Mouse (Mus musculus) gastrocnemius, adult 8-10 months (tissue): ENCODE measurements around the gene Rexo5. TPM values are rescaled to one million over a fixed set of nuclear protein-coding genes. Genes with fewer than 3 reads are reported as not detected.
A peak's percentile ranks its signal among the peaks of the same experiment; 100 is the strongest.

ENCODE experiments used
- DNase-seq, 2 experiments: peaks; one replicate each; pipeline ENCODE4 v3.0.0; 2022; ENCODE audit warnings: low spot score in 2 of 2
- total RNA-seq, 4 experiments: library from RNA; stranded (reverse); gene quantifications; 2 replicates each; pipeline ENCODE4 v1.2.4; 2022

The Rexo5 gene
- total RNA-seq, 4 experiments from 2014 or later = 0.64 TPM; not detected in 3

DNA sequence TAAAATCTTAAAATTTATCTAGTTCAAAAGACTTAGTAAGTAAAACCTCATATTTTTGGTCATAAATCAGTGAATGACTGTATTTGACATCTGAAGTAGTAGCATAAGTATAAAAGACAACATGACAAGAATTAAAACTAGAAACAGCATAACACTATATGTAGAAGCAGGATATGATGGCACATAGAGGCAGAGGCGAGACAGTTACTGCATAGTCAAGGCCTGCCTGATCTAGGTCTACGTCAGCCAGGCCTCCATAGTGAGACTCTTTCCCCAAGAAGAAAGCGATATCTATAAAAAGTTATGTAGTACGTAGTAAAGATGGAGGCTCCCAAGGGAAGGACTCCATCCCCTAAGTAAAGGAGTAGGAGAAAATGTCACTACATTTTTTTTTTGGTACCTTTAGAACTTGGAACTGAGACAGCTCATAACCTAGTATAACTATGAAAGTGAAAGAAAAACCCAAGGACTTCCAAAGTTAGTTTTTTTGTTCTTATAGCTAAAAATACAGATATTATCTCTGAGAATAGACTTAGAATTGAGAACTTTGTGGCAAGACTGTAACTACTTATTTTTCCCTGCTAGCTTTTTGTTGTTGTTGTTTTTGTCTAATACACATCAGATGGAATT is 48.1 kb downstream of the Rexo5 start:
- no peak for DNase-seq

GRCm38 (mm10) chr7:119845541-119845940 is 51.7 kb downstream of the Rexo5 start:
- DNase-seq = no peak

GRCm38 (mm10) chr7:119847396-119847795 is 53.6 kb downstream of the Rexo5 start:
- no peak for DNase-seq

GRCm38 (mm10) chr7:119849096-119849495 is 55.3 kb downstream of the Rexo5 start:
- peak; percentile 38 to 47 for DNase-seq

DNA sequence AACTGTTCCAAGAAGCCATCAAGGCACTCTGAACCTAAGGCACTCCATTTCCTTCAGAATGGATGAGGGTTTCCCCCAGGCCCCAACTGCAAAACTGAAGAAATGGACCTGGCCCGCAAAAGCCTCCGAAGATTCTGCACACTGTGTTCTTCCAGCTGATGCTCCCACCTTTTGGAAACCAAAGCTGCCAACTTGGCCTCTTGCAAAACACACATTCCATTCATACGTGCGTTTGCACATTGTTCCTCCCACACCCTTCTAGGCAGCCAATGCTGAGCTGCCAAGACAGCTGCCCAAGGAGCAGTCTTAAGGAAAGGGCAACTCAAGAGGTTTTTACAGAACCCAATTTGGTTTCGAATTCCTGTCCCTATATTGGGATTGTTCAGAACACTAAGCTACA is 56.9 kb downstream of the Rexo5 start:
- DNase-seq = peak; percentile 38 to 45

DNA sequence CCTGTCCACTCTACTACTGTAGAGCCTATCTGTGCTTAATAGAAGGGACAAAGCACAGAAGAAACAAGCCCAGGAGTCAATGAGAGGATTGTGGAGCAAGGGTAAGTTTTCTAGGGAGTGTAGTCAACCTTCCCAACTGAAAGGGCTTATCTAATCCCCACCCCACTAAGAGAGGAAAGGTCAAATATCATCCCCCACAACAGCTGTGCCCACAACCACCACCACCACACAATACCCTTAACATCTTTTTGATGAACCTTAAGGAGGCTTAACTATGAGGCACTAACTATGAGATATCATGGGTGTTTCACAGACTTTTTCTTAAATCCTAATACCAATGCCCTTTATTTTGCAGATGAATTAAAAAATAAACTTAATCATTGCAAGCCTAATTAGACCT is 58.7 kb downstream of the Rexo5 start:
- DNase-seq = no peak

DNA sequence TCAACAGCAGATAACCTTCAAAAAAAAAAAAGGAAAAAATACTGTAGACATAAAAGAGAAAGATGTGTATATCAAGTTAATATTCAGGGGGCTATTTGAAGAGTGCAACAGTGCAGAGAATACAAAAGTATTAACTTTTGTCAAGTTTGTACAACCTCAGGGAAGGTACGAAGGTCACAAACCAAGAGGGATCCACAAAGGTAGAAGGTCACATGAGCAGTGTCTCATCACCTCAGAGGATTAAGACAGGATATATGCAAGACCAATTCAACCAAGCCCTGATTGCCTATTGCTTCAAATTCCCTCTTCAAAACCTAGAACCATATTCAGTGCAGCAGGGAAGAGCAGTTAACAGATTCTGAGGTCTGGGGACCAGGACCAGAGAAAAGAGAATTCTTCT is 59.4 kb downstream of the Rexo5 start:
- no peak for DNase-seq

DNA sequence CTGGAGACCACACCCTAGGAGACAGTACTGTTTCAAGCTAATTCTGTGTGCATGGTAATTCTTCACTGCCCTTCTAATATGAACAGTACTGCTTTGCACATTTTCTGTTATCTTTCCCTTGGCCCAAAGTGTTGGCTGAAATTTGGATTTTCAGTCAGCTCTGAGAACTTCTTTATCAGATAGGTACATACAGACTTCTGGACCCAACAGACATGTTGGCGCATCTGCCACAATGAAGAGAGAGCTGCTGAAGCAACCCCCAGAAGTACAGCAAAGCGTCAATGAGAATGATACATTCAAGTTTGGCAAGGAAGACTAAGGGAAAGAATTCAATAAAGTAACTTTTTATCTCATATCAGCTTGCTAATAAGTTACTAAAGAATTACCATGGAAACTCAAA is 60.6 kb downstream of the Rexo5 start:
- no peak for DNase-seq

DNA sequence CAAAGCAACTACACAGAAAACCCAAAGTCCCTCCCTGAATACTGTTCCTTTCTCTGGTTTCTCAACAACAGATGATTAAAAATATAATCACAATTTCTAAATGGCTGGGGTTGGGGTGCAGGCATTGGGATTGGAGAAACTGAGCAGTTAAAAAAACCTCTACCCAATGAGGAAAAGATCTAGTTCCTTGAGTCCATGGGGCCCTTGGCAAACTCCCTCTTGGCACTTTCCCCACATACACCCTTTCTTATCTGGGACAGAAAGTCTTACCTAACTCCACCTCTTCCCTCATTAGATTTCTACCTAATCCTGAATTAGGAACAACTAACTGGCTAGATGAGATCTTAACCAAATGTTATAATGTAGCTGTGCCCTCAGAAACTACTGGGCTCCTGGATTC is 61.2 kb downstream of the Rexo5 start:
- no peak for DNase-seq

GRCm38 (mm10) chr7:119859476-119859875 is 65.7 kb downstream of the Rexo5 start:
- DNase-seq = no peak

GRCm38 (mm10) chr7:119860116-119860515 is 66.3 kb downstream of the Rexo5 start:
- DNase-seq = no peak

- no peak for DNase-seq
Measured at GRCm38 (mm10) chr7:119860554-119860953, 66.7 kb downstream of the Rexo5 start.

GRCm38 (mm10) chr7:119860971-119861334 is 67.1 kb downstream of the Rexo5 start:
- DNase-seq = no peak

DNA sequence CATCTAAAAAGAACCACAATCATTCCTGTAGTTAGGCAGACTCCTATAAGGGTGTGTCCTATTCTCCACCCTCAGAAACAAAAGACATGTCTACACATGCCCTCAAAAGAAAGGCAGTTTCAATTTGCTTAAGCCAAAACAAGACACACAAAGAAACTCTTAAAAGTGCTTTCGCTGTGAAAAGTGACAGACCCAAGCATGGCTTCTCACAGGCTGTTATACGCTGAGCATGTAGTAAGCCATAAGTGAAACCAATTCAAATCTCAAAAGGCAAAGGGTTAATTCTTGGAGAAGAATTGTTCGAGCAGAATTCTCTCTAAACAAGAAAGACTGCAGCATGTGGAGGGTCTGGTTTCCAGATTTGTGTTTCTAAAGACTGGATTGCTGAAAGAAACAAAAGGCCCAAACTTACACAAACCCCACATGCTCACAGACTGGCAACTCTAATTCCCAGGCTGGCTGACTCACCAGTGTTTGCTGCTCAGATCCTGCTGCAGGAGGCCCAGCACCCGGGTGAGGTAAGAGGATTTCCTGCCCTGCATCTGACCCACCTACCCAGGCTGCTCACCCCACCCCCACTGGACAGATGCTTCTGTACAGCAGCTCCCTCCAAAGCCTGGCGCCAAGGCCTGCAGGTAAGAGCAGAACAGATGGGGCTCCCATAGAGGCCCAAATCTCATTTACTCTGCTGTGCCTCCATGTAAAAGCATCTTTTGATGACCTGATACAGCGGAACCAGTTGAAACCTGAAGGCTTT is 67.7 kb downstream of the Rexo5 start:
- peak; percentile 10 to 20 for DNase-seq

DNA sequence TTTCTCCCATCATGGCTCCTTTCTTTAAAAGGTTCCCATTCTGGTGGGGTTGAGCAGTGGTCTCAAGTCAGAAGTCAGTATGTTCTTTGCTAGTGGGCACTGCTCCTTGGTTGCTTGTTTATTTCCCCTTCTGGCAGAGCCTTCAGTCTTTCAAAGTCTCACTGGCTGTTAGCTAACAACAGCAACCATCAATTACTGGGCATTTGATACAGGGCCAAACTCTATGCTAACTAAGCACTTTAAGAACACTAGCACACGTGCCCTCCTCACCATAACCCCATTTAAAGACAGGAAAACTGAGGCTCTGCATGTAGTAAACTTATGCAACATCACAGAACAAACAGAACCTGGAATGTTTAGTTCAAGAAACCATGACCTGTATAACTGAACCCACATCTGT is 68.4 kb downstream of the Rexo5 start:
- no peak for DNase-seq

- no peak for DNase-seq
Measured at GRCm38 (mm10) chr7:119864500-119864899, 70.7 kb downstream of the Rexo5 start.

- DNase-seq = no peak
Measured at GRCm38 (mm10) chr7:119866136-119866535, 72.3 kb downstream of the Rexo5 start.

- no peak for DNase-seq
Measured at GRCm38 (mm10) chr7:119872204-119872603, 78.4 kb downstream of the Rexo5 start.

DNA sequence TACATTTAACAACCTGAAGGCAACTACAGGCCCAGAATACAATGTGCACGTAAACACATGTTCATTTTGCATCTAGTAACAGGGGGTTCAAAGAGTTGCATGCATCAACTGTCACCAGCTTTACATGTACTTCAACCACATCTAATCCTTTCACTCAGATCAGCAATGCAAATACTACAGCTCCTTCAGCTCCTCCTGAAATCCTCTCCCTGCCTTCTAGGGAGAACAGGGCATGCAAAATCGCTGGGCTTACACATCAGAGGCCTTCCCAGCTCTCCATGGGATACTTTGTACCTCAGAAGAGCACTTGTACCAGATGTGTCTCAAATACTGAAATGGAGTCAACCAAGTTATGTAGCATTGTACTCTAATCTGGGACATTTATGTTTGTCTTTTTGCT is 79.2 kb downstream of the Rexo5 start:
- DNase-seq = no peak

- DNase-seq = peak in 1 of 2 experiments; percentile 14
Measured at GRCm38 (mm10) chr7:119875776-119876440, 82.1 kb downstream of the Rexo5 start.

DNA sequence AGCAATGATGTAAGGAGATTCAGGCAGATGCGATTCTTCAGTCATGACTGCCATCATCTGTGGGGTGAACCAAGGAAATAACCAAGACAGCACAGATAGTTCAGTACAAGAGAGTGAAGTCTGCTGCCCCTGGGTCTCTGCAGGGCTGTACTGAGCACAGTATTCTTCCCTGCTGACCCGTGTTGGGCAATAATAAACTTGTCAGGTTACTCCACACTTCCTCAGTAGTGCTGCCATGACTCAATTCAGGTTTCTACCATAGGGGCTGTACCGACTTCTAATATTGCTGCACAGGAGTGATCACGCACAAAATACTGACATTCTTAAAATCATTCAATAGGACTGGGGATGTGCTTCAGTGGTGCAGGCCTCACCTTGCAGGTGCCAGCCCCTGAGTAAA is 85.4 kb downstream of the Rexo5 start:
- no peak for DNase-seq

DNA sequence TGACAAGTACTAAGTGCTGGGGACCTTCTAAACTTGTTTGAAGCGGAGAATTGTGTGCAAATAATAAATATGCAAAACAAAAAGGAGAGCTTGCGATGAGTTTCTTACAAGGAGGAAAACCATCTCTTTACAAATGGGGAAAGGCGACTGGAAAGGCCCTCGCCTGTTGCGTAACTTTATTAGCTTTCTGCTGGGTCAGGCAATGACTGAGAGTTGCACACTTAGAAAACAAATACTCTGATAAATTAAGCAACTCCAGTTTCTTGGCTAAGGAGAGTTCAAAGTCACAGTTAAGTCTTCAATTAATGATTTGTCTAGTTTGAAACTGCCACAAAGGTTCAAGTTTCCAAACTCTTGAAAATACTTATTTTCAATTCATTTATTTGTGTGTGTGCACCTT is 86.5 kb downstream of the Rexo5 start:
- no peak for DNase-seq

- no peak for DNase-seq
Measured at GRCm38 (mm10) chr7:119881229-119881628, 87.4 kb downstream of the Rexo5 start.
